Mouse (Mus musculus) cerebellum, adult 11 months (tissue): Measurements from ENCODE around the gene Chd9.

Source experiments
- DNase-seq: peaks from one replicate; pipeline ENCODE4 v3.0.0; 2022

Chd9 gene

DNA sequence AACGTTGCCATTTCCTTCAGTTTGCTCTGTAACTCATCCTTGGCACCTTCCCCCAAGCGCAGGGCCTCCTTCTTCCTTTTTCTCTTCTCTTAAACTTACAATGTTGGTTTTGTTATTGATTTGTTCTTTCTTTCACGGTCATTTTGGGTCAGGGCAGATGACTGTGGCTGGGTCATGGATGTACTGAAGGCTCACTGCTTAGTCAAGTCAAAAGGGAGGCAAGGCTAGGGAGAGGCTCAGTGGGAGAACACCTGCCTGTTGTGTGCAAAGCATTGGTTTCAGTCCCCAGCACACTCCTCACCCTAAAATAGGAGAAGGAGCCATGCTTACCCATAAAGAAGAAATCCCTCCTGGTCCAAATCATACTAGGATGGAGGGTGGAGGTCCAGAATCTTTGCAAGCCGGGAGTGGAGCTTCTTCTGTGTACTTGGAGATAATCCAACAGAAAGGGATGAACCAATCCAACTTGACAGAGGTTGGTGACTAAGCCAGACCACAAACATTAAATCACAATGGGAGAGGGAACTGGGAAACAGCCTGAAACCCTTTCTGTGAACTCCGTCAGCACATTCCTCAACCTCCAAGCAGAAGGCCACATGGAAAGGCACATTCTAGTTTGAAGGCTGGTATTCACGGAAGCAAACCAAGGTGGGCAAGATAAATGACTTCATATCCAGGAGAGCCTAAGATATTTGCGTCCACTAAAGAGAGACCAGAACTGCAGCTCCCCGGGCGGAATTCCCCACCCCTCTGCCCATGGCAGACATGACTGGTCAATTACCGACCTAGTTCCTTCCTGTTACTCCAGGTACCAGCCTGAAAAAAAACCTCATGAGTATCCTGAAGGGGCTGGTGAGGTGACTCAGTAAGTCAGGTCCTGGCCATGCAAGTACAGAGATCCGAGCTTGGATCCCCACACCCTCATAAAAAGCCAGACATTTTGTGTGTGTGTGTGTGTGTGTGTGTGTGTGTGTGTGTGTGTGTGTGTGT is 11.9 kb downstream of the Chd9 start:
- no peak for DNase-seq

DNA sequence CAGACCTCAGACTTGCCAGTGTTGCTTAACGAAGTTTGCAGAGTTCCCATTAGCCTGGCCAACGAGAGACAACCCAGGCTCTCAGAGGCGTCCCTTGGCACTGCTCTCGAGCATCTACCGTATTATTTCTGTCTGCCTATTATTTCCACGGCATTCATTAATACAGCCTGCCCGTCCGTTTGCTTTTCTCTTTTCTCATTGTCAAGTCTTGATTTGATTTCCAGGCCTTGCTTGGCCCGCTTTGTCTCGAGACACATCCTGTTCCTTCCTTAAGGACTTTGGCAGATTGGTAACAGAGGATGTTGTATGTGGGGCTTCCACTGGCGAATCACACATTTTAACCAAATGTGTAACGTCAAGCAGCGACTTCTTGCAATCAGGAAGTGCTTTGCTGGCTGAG is 13.2 kb downstream of the Chd9 start:
- no peak for DNase-seq

DNA sequence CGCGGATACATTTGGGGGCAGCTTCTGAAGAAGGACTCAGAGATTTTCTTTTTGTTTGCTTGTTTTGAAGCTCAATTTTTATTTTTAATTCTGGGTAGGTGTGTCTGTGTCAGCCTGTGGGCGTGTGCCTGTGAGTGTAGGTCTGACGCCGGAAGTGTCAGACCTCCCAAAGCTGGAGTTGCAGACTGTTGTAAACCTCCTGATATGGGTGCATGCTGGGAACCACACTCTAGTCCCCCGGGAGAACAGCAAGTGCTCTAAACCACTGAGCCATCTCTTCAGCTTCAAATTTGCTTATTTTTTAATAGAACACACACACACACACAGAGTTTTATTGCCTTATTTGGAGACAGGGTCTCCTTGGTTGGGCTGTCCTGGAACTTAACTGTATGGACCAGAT is 15.0 kb downstream of the Chd9 start:
- no peak for DNase-seq

DNA sequence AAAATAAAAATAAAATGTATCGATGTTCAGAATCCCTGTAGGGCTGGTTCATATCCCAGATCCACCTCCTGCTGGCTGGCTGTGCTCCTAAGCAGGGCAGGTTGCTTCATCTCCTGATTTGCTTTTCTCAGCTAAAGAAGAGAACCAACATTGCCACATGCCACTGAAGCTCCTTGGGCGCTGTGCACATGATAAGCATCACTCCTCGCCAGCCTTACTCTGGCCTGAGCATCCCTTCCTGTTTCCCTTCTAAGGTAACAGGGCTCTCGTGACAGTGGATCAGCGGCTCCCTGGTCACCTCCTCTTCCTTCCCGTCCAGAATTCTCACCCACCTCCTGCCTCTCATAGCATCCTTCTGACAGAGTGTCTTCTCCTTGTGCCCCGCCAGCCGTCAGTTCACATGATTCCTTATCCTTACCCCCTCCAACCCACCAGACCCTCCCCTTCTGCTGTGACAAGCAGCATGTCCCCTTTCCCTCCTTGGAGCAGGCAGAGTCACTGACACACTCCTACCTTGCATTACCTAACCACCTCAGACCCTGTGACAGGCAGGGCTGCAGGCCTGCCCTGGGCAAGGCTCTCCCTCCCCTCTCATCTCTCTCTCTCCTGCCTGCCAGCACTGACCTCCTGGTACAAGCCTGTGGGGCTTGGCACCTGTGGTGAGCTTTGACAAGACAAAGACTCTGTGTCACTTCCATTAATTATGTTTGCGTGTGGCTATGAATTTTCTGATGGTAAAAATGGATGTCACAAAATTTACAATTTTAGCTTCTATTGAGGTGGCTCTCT is 16.2 kb downstream of the Chd9 start:
- peak; percentile 24 for DNase-seq

DNA sequence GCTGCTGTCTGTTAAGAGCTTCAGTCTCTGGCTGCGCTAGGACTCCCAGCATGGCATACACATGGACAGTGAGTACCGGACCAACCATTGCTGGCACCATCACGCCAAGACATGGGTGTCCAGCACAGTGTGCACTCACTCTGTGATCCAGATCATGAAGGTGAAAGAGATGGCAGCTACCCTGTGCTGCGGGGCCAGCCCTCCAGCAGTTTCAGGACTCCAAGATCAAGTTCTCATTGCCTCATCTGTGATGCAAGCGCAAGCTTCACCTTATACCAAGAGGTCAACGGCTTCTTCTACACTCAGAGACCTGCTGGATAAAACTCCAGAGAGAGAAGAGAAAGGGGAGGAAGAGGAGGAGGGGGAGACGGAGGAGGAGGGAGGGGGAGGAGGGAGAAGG is 19.8 kb downstream of the Chd9 start:
- DNase-seq = no peak

DNA sequence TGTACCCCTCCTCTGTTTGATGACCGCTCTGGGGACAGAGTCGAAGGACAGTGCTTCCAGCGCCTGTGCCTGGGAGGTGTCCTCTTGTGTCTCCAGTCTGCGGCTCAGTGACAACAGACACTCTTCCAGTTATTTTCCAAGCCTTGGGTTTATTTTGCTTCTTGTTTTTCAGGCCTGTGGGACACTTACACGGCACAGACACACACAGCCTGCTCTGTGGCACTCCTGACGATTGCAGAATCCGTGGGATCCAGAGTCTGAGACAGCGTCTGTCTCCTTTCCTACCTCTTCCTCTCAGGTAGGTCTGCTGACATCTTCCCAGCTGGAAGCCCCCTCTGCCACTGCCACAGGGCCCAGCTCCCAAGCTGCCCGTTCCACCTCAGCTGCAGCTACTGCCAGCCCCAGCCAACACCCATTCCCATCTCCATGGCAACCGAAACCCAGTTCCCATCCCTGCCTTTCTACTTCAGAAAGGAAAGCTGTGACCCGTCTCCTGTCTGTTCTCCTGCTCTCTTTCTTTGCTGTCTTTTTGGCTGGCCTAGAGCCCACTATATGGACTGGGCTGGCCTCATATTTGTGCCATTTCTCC is 21.4 kb downstream of the Chd9 start:
- no peak for DNase-seq

DNA sequence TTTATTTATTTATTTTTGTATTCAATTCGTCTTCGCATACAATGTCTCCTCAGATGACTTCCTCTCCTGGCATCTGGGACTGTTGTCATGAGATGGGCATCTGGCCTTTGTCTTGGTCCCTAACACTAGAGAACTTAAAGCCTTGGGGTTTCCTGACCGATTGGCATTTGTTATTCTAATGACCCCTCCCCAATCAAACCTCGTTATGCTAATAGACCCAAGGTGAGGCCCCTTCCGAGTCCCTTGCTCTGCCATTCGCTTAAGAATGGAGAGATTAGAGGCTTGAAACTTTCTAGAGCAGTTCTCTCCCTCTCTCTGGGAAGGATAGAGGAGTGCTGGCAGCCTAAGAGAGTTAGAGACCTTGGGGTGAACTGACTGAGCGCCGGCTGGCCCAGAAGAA is 23.4 kb downstream of the Chd9 start:
- DNase-seq = no peak

DNA sequence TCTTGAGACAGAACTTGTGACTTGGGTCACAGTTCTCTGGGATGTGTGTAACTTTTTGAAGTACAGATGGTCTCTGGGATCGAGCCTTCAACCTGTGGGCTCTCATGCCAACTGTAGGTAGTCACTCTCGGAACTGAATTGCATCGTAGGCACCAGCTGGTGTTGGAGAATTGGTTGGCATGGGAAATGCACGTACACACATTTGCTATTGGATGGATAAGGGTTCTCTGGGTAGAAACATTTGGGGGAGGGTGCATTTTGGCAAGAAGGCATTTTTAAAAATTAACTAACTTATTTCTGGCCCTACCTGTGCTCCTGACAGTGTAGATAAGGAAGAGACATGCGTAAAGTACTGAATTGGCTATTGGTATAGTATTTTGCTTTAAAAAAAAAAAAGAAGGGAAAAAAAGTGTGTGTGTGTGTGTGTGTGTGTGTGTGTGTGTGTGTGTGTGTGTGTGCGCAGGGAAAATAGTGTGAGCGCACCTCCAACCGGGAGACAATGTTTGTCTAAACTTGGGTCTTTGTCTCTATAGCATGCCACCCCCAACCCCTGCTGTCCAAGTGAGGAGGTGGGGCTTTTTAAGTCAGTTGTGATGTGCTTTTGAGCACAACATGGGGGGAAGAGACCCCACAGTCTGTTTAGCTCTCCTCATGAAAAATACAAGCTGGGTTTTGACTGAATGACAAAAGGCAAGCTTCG is 26.0 kb downstream of the Chd9 start:
- DNase-seq = no peak

DNA sequence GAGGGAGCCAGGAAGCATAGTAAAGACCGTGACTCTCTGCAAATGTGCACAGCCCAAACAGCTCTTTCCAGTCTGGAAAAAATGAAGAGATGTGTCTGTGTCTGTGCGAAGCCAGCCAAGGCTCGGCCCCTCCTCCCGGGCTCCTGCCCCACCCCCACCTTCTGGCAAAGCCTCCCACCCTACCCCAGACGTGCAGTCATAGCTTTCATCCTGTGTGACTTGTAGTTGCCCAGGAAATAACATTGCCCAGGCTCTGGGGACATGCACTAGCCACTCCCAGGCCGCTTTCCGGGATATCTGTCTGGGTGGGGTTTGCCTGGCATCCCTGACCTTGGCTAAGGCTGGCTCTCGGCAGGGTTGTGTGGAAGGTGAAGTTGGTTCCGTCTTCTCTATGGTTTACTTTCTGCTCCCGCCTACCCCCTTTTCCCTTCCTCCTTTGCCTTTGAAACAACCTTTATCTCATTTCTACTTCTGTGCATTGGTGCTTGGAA is 26.6 kb downstream of the Chd9 start:
- DNase-seq = no peak

DNA sequence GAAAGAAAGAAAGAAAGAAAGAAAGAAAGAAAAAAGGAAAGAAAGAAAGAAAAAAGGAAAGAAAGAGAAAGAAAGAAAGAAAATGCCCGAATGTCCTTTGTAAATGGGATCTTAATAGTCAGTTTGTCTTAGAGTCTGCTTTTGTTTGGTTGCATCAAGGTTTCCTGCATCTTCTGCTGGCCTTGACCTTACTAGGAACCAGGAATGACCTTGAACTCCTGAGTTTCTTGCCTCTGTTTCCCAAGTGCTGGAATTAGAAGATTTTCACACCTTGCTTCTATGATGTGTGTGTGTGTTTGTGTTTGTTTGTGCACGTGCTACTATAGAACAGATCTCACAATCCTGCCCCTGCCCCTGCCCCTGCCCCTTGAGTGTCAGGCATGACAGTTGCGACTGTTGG is 28.0 kb downstream of the Chd9 start:
- DNase-seq = no peak

DNA sequence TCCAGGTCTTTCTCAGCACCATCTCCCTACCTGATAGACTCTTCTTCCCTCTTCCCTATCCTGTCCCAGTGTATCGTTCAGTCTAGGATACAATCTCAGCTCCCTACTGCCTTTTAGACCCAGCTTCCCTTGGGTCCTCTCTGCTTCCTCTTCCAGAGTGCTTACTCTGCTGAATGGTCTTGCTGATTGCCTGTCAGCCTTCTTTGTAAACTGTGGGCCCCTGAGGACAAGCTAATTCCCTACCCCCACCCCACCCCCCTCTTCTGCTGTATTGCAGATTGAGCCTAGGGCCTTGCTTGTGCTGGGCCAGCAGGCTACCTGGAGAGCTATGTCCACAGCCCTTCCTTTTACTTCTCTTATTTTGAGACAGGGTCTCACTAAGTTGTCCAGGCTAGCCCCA is 28.8 kb downstream of the Chd9 start:
- no peak for DNase-seq

DNA sequence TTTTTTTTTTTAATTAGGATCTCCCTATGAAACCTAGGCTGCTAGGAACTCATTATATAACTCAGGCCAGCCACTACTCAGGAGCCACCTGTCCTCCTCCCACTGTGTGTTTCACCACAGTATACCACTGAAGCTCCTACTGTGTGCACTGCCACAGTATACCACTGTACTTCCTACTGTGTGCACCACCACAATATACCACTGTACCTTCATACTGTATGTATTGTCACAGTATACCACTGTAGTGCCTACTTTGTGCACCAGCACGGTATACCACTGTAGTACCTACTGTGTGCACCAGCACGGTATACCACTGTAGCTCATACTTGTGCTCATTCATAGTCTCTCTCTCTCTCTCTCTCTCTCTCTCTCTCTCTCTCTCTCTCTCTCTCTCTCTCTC is 29.9 kb downstream of the Chd9 start:
- no peak for DNase-seq

DNA sequence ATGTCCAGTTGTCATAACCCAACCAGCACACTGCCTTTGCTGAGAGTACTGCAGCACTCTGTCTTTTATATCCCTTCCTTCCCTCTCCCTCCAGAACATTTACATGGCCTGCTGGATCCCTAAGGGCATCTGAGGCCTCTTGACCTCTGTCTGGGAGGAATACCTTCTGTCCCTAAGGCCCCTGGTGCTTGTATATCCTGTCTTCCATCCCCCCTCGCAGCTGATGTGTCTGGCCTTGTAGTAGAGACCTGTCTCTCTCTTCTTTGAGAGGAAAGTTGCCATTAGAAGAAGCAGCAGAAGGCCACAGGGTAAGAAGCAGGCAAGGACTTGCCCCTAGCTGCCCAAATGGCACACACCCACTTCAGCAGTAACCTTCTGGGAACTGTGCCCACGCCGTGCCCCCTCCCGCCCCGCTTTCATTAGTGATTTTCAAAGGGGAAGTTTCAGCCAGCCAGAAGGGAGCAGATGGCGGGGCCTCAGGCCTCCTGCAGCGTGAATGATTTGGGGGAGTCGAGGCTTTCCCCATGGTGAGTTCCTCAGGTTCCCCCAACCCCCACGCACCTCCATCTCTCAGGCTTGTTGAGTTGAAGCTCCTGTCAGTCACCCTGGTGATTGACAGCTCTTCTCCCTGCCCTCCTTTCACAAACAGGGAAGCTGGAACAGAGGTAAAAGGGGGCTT is 33.3 kb downstream of the Chd9 start:
- peak; percentile 57 for DNase-seq

DNA sequence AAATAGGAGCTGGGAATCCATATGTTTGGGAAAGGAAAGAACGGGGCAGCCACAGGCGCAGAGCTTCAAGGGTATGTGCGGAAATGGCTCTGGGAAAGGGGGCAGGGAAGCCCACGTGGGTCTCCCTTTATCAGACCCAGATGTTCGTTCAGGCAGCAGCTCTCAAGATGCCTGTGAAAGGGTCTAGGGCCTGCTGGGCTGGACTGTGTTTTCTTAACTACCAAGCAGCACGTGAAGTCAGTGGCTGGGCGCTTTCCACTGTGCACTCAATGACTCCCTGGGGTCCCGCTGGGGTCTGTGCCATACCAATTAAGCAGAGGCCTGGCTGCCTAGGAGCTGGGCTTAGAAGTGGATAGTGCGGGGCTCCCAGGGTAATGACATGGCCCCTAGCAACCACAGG is 33.9 kb downstream of the Chd9 start:
- no peak for DNase-seq

DNA sequence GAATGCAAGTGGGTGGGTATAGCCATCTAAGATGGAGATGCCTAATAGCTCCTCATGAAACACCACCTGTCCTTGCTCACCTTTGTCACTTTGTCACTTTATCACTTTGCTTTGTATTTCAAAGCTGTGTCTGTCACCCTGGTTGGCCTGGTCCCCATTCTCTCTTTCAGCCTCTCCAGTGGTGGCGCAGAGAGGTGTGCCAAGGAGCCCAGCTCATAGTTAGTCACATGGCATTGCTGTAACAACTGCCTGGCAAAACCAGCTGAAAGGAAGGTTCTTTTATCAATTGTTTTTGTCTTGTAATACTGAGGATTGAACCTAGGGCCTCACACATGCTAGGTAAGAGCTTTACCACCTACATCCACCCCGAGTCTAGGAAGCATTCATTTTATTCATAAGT is 38.9 kb downstream of the Chd9 start:
- DNase-seq = no peak

DNA sequence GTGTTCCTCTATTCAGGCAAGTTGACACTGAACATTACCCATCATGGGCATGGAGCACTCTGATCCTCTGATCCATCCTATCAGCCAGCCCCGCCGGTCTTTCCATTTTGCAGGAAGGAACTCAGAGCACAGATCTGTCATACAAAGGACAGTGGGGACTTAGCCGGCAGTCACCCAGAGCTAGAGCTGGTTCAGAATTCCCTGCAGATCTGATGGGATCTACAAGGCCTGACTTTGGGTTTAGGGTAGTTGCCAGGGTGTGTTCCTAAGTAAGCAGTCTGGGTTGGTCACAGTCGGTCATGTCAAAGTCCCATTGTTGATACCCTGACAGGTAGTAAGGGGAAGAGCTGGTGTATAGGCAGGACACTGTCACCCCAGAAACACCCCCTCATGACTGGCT is 39.8 kb downstream of the Chd9 start:
- no peak for DNase-seq

DNA sequence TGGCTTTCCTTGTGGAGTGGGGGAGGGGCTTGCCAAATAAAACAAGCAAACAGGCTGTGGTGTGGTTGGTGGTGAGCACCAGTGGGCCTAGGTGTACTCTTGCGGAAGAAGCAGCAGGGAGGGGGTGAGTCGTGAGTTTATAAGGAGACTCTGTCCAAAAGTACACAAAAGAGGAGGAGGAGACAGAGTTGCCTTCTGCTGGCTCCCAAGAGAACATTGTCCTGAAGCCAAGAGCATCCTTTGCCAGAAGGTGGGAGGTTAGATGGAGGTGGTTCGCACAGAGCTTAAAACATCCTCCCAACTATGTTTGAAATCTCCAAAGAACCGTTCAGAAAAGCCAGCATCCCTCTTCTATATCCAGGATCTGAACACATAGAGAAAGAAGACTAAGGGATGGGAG is 40.2 kb downstream of the Chd9 start:
- no peak for DNase-seq

DNA sequence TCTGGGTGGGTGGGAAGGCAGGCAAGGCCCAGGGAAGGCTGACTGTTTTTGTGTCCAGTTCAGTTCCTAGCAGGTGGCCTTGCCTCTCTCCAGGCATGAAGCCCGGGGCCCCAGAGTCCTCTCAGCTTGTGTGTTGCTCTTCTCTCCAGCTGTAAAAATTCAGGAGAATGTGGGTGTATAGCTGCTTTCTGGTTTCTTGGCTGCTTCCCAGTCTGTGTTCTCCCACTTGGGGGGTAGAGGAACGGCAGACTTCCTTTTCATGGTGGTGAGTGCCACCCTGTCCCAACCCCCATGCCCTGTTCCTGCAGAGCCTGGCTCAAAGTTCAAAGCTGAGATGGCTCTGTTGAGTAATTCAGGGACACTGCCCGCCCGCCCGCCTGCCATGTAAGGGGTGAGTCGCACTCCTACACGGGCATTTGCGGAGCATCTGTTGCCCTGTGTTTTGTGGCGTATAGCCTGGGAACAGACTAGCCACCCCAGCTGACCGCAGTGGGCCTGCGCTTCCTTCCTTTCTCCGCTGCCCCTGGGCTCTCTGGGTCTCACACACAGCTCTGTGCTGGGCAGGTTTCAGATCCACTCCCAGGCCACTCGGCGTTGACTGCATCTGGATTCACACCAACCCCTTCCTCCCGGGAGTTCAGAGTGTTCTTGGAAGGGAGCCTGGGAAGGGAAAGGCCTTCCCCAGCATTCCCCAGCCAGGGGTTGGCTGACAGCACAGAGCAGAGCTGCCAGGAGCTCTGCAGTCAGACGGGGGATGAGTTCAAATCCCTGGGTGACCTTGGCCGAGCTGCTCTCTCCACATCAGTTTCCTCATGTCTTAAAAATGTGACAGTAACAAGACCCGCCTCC is 41.1 kb downstream of the Chd9 start:
- no peak for DNase-seq

DNA sequence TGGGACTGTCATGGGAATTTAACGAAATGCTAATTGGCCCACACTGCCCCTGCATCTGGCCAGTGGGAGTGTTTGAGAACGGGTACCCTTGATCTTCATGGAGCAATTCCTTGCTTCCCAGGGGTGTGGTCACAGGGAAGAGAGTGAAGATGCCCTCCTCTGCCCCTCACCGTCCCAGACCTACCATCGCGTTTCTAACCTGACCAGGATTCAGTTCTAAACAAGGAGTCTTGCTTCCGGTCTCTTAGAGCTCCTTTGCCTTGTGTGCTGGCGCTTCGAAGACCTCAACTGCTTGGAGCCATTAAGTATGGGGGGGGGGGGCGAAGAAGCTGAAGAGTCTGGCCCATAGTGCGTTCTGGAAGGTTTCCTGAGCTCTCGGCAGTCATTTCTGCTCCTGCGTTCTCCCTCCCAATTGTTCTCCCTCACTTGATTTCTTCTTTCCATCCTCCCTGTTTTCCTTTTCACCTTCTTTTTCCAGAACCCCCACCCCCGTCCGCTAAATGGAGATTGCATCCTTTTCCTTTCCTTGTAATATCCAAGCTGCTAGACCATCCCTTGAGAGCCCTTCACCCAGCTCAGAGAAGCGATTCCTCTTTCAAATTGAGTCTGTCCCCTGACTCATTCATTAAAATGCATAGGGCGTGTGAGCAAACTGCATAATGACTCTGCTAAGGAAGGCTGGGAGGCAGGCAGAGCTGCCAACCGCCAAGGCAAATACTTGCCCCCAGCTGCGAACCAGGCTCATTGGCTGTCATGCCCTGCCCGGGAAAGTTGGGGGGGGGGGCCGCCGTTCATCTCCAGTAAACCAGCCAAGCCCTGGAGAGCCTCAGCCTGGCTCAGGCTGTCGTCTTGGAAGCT is 42.0 kb downstream of the Chd9 start:
- no peak for DNase-seq

DNA sequence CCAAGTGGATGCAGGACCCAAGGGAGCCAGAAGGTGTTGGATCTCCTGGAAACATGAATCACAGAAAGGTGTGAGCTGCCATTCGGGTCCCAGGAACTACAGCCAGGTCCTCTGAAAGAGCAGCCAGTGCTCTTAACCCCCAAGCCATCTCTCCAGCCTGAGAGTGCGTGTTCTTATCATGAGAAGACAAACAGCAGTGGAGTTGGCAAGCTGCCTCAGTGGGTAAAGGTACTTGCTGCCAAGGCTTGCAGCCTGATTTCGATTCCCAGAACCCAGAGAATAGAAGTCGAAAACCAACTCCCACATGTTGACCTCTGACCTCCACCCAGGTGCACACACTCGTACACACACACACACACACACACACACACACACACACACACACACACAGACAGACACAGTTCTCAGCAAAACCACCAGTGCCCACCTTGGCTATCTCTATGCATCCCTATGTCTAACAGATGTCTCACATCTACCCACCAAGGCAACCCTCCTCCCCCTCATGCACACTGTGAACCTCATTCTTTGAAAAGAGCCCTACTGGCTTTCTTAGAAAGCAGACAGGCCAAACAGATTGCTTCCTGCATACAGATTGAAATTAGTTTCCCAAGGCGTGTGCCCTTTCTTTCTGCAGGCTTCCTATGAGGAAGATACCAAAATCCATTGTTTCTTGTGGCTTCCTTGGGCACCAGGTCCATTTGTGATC is 43.4 kb downstream of the Chd9 start:
- DNase-seq = no peak
